Mouse (Mus musculus): ENCODE results near the gene Ampd2.

Ampd2 gene

GRCm38 (mm10) chr3:108094976-108095760 is 8.7 kb upstream of the Ampd2 start:
- DNase-seq (ENCODE audit: low spot score), result no peak

DNA sequence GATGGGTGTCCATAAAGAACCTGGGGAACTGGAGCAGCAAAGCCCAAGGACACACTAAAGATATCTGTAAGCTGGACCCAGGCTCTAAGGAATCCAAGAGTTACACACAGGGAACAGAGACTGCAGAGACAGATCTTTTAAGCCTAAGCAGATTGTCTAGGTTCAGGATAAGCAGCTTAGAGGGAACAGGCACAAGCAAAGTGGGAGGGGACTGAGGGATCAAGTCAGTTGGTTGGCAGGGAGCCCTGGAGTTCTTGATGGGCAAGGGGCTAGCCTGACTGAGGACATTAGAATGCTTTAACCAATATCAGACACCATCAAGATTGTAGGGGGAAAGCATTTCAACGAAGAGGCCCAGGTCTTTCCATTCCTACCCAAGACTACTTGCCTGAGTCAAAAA is 7.7 kb upstream of the Ampd2 start:
- no peak for DNase-seq (ENCODE audit: low spot score)

DNA sequence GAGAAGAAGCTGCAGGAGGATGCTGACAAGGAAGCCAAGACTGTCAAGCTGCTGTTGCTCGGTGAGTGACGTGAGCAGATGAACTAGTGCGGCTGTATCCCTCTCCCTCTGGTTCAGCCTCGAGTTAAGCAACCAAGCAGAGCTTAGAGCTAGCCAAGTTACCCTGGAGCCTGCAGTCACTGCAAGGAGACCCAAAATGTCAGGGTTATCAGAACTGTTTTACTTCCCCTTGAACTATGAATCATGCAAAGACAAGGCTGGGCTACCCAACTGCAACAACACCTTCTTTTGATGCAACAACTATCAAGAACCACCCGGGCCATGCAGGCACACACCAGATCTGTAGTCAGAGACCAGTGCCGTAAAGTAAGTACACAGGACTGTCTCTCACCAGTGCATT is 6.9 kb upstream of the Ampd2 start:
- DNase-seq (ENCODE audit: low spot score), result no peak

DNA sequence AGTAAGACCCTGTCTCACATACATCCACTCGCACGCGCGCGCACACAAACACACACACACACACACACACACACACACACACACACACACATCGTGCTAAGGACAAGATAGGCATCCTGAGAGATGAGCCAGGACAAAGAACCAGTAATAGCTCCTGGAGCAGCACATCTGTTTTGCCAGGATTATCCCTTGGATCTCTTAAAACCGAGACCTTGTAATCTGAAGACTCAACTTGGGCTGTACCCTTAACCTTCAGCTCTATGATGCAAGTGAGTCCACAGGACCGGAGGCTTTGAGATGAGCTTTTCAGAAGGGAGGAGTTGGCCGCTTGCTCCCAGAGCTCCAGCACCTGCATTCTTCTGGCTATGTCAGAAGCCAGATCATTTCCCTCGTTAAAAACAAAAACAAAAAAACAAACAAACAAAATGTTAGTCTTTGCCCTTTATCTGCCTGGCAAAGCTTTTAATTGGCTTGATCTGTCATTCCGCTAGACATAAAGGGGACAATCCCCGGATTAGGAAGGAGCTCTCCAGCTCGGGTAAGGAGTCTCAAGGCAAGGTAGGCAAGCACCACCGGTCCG is 6.2 kb upstream of the Ampd2 start, which contains the start of gene Gnat2:
TSS of gene Gnat2 (plus strand) at position 254 of the 580 bp plus-strand sequence.
- no peak for DNase-seq (ENCODE audit: low spot score)

- no peak for DNase-seq (ENCODE audit: low spot score)
Observed at GRCm38 (mm10) chr3:108092030-108092429, 5.6 kb upstream of the Ampd2 start.

DNA sequence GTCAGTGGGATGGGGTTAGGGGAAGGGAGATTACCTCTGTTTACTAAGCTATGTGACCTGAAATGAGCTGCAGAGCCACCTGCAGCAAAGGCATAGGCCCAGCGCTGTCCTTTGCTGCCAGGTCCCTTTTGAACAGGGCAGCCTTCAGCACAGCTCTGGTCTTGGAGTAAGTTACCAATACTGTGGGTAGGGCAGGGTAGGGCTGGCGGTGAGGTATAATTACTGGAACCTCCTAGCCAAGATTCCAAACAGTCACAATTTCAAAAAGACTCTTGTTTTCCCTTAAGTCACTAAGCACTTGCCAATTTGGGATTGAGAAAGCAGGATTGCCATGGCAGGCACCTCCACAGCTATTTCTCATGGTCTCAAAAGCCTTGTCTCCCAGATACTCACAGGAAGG is 4.1 kb upstream of the Ampd2 start:
- no peak for DNase-seq (ENCODE audit: low spot score)

GRCm38 (mm10) chr3:108089916-108090315 is 3.5 kb upstream of the Ampd2 start:
- no peak for DNase-seq (ENCODE audit: low spot score)

- no peak for DNase-seq (ENCODE audit: low spot score)
Observed at GRCm38 (mm10) chr3:108088842-108089380, 2.5 kb upstream of the Ampd2 start.

GRCm38 (mm10) chr3:108087329-108087728 is 878 bp upstream of the Ampd2 start:
- no peak for DNase-seq (ENCODE audit: low spot score)

- DNase-seq (ENCODE audit: low spot score), result peak; percentile 81
Observed at GRCm38 (mm10) chr3:108085721-108086469, 556 bp downstream of the Ampd2 start.

GRCm38 (mm10) chr3:108085281-108085720 is 1.1 kb downstream of the Ampd2 start:
- peak; percentile 89 for DNase-seq (ENCODE audit: low spot score)

DNA sequence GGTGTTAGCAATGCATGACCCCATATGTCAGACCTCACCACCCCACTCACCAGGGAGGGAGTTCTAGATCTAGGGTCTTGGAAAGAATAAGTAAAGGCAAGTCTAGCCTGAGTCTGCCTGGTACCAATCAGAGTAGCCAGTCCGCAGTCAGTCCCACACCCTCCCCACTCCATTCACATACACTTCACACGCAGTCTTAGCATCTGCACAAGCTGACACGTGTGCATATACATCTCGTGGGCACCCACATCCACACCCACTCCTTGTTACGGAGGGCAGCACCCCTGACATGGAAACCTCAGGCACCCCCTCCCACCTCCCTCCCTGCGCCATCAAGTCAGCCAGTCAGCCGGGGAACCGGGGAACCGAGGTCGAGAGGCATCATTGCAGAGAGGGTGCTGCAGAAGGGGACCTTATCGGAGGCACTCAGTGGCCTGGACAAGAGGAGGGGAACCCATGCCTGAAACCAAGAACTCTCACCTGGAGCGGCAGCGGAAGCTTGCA is 1.6 kb downstream of the Ampd2 start:
- DNase-seq (ENCODE audit: low spot score), result no peak

DNA sequence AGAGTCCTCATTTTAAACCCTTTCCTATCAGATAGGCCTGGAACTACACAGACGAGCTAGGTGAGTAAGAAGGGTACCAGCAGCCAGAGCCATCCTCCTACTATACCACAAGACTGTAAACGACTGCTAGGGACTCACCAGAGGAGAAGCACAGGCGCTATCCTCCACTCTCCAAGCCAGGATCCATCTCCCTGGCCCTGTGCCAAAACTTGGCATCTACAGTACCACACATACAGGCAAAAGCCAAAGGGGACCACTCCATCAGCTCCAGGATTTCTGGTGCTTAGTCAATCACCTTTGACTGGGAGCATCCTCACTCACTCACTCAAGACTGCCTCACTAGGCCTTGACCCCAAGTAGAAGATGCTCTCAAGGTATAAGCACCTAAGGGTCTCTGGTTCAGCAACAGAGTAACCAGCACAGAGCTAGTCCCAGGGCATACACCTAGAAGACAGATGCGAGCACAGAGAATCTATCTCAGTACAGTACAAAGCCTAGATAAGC is 2.5 kb downstream of the Ampd2 start:
- DNase-seq (ENCODE audit: low spot score), result peak; percentile 42

- DNase-seq (ENCODE audit: low spot score), result no peak
Observed at GRCm38 (mm10) chr3:108083161-108083560, 3.3 kb downstream of the Ampd2 start.

- no peak for DNase-seq (ENCODE audit: low spot score)
Observed at GRCm38 (mm10) chr3:108082251-108082875, 4.1 kb downstream of the Ampd2 start.

DNA sequence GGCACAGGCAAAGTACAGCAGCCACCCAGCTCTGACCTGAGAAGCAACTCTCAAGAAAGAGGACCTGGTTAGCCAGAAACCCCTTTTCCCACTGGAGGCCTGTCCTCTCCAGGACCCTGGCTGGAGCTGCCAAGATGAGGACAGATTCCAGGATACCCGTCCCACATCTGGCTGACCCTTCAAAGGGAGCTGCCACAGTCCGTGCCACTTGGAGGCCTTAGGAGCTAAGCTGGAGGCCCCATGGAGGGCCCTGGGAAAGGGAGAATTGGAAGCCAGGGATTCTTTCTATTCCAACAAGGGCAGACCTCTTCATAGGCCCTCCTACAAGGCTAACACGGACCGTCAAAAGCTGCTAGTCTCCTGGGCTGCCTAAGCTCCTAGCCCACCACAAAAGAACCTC is 4.8 kb downstream of the Ampd2 start:
- no peak for DNase-seq (ENCODE audit: low spot score)

GRCm38 (mm10) chr3:108076836-108077235 is 9.6 kb downstream of the Ampd2 start:
- no peak for DNase-seq (ENCODE audit: low spot score)

- DNase-seq (ENCODE audit: low spot score), result peak; percentile 82
Observed at GRCm38 (mm10) chr3:108072983-108073569, 13.4 kb downstream of the Ampd2 start.

DNA sequence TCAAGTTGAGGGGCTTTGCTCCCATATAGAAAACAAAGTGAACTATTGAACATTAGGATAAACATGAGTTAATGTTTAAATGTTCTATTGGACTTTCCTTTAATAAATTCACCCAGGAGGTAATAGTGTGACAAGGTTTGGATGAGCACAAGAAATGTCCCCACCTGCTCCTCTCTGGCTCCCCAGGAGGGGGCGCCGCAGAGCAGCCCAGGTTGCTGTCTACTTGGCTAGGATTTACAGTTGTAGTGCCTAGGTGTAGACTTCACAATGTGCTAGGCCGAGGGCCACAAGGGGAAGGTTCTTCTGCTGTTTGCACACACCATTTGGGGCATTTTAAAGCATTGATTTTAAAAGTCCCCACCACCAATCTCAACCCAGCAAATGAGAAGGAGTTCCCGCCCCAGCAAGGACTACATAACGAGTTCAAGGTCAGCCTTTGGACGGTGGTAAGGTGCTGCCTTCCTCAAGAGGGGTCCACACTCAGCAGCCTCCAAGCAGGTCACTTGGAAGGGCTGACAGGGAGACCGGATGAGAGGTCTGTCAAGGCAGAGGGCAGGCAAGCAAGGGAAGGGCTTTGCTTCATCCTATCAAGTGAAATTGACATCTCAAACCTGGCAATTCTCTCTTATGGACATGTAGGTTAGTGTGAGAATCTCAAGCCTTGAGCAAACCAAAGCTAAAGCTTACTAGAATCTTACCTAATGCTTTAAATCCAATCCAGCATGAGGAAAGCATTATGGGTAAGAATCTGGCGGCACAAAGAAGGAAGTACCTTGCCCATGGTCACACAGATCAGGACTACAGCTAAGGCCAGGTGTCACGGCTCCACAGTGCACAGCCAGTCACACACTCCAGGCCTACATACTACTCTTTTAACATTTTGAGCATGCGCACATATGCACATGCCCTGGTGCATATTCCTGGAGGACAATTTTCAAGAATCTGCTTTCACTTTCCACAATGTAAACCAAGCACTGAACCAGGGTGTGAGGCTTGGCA is 15.9 kb downstream of the Ampd2 start:
- DNase-seq (ENCODE audit: low spot score), result peak; percentile 58
